Mouse (Mus musculus): Measurements from ENCODE around the gene Gabpb2. TPM values are rescaled to one million over a fixed set of nuclear protein-coding genes. Genes with fewer than 3 reads are reported as not detected.
"Not testable (repeated sequence)": the region's sequence is repeated elsewhere in the genome, so short reads cannot be mapped to it uniquely, and the experiment has no call there.

Gabpb2 gene
- total RNA-seq, 2 experiments from 2014 or later = 7.1 to 10.0 TPM

DNA sequence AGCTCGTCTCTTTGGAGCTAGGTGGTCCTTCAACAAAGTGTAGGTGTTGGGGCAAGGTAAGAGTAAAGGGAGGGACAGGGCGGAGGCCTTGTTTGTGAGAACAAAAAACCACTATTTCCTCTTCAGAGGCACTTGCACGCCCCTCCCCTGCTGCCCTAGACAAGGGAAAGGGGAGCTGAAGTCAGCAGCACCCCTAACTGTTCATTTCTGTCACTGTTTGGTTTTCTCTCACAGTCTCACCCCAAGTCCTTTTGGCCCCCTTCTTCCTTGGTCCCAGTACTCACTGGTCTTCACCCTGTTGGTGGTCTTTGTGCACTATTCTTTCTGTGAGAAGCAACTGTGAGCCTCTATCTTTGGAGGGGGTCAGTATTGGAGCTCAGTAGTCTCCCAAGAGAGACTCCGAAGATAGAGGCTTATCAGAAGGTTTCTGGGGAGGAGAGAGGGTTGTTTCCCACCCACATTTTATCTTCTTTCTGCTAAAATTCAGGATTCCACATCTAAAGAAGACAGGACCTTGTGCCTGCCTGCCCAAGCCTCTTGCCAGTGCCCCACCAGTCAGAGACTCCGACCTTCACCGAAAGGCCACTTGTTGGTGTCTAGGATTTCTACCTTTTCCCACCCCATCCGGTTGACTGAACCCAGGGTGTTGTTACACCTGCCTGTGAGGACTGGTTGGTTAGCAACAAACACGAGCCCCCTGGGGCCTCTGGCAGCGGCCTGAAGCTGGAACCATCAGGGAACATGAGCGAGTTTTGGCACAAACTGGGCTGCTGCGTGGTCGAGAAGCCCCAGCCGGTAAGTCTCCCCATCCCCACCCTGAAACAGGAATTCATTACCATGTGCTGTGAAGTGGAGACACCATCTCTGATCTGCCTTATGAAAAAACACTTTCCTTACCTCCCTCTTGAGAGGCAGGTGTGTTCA, 13.8 kb upstream of the Gabpb2 start, which contains the start of gene Mllt11:
Mllt11 (minus strand) TSS at position 874 of the 924 bp plus-strand sequence.
- DNase-seq (ENCODE audit: low spot score) = no peak

DNA sequence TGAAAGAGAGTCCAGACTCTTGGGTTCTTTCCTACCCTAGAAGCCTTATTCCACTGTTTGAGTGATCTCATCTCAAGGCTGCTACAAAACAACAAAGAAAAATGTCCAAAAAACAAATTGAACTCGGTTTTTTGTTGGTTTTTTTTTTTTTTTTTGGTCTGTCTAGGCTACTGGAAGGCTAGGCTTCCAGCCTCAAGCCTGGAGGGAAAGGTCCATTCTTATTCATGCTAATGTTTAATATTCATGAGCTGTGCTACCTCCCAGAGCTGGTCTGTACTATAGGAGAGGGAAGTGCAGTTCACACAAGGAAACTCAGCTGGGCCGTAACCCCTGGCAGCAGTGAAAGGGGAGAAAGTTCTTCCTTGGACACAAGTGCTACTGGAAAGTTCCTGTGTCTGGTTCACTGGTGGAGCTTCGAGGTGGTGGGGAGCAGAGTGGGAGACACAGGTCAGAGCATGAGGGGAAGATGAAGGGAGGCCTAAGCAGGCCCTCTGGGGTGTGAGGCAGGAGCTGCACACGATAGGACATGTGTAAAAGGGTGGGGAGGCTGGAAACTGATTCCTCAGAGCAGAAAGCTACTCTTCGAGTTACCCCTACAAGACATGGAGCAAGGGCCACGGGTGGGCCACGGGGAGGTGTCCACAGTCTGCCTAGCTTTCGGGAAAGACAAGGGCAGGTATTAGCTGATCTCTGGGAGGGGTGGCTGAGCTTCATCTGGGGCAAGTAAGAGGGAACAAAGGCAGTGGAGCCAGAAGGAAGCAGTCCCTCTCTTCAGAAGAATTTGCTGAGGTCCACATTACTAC, 13.0 kb upstream of the Gabpb2 start:
- peak; percentile 20 for DNase-seq (ENCODE audit: low spot score)

DNA sequence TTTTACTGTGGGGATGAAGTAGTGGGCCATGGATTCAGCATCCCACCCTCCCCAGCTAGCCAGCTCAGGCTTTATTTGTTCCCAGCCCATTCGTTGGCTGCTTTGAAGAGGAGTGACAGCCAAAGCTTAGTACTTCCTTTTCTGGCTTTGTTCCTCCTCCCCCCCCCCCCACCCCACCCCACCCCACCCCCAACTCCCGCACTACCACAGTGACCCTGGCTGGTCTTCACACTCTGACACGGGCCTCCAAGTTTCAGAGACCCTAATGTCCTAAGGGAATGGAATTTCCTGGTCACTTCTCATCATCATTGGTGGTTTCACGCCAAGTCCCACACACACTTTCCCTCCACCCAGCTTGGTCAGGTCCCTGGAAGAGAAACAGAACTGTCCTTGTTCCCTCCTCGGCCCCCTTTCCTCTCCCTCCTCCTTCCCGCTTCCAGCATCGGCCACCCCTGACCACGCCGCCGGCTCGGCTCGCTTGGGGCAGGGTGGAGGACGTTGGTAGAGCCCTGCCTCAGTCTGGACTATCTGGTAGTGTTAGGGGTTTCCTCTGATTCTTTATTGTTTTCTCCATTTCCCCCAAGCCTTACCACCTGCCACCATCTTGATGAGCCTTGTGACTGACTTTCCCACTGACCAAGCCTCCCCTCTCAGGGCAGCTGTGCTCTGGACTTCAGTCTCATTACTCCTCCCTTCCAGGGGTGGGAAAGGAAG, 12.2 kb upstream of the Gabpb2 start:
- peak; percentile 54 for DNase-seq (ENCODE audit: low spot score)

DNA sequence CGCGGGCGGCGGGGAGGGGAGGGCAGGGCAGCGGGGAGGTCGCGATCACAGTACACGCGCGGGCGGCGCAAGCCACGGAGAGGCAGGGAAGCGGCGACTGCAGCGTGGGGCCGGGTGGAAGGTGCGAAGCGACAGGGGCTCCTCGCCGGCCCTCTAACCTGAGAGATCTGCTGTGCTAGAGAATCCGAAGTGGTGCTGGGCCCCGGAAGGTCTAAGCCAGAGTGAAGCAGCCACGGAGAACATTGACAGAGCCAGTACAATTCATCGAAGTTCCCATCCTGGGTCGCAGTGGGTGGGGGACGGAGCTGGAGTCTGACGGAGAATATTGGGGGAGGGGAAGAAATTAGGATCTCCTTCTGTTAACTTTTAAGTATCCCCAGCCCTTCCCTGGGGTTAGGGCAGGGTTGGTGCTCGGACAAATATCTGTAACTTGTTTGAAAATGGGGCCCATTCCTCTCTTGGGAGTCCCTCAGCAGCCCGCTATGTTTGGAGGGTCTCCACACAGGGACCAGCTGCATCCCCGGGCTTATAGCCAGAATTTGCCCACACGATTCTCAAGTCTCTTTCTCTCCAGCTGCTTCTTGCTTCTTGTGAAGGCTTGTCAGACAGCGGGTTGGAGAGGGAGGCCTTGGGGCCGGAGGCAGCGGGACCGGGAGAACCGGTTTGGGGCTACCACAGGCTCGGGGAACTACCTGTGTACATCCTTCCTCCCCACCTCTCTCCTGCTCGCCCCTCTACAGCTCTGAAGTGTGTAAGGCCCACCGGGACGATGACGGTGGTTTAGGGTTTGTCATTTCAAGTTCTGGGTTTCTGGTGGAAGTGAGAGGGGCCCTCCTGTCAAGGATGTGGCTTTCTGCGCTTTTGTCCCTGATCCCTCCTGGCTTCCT, 11.4 kb upstream of the Gabpb2 start:
- DNase-seq (ENCODE audit: low spot score) = no peak

DNA sequence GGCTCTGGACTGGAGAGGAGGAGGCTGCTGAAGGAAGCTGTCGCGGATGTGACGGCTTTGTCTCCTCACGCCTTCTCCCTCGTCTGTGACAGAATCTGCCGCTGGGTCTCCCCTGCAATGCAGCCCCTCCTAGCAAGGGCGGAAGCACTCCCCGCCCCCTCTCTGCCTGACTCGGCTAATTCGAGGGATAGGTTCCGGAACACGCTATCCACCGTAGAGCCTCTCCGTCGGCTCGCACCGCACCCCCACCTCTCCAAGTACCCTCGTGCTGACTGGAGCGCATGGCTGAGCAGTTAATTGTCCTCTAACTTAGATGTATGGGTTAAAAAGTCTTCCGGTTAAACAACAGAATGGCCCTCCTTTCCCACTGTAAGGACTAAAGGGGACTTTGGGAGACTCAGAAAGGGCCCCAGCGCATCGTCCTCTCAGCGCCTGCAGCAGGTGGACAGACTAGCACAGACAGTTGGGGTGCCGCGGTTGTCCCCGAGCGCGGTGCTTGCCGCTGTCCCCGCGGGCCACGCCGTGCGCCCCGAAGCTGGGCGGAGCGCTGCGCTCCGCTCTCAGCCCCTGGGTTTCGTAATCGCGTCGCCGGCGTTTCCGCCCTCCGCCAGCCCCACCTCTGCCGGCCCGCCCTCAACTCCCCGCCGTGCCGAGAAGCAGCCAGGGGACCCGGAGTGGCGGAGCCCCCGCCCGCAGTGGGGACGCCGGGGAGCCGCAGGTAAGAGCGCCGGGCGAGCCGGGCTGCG, 10.6 kb upstream of the Gabpb2 start, which contains the start of gene Cdc42se1:
Cdc42se1 (plus strand) TSS at position 585 of the 746 bp plus-strand sequence.
- peak; percentile 85 for DNase-seq (ENCODE audit: low spot score)

DNA sequence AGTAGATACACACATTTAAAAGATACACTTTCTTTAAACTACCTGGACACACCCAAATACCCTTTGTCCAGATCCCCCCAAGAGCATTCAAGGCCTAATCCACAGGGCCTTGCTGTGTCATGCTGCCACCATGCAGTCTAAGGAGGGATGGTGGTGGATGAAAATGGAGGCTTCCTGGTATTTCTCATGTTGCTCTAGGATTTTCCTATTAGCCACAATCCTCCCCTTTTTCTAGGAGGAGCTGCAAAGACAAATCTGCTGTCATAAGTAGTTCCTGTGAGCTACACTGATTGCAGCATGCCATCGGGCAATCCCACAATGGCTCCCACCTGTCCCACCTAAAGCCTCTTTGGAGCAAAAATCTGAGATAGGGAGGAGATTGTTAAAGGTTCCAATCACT, 9.5 kb upstream of the Gabpb2 start:
- no peak for DNase-seq (ENCODE audit: low spot score)

DNA sequence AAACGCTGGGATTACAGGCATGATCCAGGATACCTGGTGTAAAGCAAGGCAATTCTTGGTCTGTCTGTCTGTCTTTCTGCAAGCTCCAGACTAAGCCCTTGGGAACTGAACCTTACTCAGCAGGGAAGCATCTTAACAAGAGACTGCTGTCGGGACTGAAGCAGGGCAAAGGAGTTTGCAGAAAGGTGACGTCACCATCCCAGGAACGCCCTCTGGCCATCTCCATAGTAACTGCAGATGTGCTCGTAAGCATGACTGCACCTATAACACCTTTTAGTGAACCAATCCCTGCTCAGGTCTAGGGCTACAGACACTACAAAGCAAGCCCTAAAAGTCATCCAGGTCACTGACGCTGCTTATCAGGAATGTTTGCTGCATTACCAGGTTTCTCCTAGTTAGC, 6.6 kb upstream of the Gabpb2 start:
- DNase-seq (ENCODE audit: low spot score) = peak; percentile 31

DNA sequence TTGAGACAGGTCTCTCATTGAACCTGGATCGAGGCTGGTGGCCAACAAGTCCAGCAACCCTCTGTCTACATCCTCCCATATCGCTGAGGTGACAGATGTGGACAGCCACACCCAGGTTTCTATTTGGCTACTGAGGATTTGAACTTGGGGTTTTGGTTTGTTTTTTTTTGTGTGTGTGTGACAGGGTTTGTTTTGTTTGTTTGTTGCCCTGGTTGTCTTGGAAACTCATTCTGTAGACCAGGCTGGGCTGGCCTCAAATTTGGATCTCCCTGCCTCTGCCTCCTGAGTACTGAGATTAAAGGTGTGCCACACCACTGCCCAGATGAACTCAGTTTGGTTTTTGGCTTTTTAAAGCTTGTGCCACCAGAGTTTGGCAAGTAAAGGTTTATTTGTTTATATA, 5.3 kb upstream of the Gabpb2 start:
- no peak for DNase-seq (ENCODE audit: low spot score)

DNA sequence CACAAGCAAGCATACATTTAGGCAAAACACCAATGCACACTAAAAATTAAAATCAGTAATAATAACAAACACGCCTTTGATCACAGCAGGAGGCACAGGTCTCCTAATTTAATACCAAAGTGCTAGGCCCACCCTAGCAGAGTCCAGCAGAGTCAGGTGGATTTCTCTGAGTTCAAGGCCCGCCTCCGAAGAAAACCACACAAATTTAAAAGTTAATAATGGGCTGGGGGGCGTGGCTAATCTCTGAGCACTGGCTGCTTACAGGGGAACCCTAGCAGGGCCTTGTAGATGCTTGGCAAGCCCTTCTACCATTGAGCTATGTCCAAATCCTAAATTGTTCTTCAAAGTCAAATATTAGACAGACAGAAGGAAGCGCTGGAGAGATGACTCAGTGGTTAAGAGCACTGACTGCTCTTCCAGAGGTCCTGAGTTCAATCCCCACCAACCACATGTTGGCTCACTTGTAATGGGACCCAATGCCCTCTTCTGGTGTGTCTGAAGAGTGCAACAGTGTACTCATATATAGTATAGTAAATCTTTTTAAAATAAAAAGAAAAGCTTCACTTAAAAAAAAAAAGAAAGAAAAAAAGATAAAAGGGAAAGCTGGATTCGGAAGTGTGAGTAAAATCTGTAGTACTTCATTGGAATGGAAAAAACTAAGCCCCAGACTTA, 886 bp upstream of the Gabpb2 start:
- no peak for DNase-seq (ENCODE audit: low spot score)

DNA sequence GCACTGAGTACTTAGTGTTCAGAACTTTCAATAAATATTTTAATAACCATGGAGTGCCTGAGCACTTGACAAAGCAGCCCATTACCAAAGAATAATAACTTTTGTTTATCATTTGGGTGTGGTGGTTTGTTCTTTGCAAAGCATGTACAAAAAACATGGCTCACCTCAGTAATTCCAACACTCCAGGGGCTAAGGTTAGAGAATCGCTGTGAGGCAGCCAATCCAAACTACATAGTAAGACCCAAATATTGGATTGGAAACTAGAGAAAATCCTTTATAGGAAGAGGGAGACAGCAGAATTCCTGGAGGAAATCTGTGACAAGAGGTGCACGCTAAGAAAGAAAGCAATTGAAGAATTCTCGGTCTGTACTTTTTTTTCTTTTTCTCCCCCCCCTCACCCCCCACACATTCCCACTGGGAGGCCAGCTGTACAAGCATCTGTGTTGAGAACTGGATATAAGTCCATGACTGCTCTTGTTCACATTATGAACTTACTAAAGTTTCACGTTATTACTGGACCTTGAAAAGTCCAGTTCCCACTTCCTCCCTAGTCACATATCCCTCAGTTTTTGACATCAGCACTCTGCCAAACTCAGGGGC, 961 bp downstream of the Gabpb2 start:
- no peak for DNase-seq (ENCODE audit: low spot score)

DNA sequence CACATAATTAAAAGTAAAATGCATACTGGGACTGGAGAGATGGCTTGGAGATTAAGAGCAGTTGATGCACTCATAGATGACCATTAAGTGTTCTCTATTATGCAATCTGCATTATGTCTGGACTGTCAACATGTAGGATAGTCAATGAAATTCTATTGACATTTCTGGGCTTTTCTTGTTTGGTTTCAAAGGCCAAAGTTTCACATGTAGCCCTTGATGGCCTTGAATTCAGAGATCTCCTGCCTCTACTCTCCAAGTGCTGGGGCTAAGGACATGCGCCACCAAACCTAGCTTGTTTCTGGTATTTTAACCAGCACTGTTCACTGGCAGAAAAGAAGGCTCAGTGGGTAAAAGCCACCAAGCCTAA, 4.1 kb downstream of the Gabpb2 start:
- no peak for DNase-seq (ENCODE audit: low spot score)

DNA sequence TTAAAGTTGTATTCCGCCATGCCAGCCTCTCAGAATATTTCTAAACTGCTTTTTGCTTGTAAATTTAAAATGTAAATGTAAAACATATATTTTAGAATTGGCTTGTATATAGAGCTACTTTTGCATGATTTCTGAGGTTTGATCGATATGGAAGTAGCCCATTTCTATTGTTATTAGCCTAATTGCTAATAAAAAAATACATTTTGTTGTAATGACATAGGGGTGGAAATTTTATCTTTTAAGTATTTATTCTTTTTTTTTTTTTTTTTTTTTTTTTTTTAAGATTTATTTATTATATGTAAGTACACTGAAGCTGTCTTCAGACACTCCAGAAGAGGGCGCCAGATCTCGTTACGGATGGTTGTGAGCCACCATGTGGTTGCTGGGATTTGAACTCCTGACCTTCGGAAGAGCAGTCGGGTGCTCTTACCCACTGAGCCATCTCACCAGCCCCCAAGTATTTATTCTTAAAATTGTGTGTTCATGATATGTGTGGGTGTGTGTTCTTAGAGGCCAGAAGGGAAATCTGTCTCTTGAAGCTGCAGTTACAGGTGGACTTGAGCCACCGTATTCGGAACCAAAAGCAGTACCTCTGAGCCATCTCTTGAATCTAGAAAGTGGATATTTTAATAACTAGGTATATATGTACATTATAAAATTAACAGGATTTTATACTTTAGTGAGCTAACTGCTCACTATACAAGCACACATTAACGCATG, 4.7 kb downstream of the Gabpb2 start:
- not testable (repeated sequence) for DNase-seq (ENCODE audit: low spot score)

DNA sequence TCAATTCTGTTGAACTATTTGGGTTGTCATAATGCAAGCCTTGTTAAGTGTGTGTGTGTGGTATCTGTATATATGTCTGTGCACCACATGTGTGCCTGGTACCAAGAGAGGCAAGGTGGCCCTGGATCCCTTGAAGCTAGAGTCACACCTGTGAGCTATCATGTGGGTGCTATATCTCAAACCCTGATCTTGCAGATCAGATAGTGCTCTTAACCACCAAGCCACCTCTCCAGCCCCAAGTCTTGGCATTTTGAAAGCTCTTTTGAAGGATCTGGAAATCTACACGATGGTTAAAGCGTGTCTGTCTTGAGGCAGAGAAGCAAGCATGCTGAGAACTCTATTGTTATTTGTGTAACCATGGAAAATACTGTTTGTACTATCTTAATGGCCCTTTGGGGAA, 7.1 kb downstream of the Gabpb2 start:
- DNase-seq (ENCODE audit: low spot score) = no peak

DNA sequence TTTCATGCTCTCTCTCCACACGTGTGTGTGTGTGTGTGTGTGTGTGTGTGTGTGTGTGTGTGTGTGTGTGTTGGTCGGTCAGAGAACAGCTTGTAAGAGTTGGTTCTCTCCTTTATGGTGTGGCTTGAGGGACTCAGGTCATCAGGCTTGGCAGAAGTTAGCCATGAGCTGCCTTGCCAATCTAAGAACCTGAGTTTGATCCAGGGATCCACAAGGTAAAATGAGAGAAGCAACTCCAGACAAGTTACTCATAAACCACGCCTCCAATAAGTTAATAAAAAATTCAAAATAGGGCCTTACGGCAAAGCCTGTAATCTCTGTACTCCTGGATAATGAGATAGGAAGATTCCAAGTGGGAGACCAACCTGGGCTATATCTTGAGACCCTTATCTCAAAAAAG, 9.4 kb downstream of the Gabpb2 start:
- no peak for DNase-seq (ENCODE audit: low spot score)

DNA sequence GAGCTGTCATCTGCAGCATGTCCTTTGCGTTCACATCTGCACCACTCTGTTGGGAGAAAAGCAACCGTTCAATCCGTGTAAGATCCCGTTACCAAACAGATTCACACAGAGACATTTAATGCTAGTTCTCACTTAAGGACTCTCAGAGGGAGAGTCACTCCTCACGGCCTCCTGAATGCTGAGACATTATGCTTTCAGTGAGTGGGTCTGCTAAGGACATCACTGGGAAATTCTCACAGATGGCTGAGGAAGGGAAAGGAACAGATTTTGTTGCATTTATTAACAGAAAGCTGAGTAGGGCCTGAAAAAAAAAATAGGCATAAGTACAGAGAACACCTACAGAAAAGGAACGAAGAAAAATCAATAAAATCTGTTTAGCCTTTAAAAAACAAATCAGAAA, 13.8 kb downstream of the Gabpb2 start:
- no peak for DNase-seq (ENCODE audit: low spot score)

DNA sequence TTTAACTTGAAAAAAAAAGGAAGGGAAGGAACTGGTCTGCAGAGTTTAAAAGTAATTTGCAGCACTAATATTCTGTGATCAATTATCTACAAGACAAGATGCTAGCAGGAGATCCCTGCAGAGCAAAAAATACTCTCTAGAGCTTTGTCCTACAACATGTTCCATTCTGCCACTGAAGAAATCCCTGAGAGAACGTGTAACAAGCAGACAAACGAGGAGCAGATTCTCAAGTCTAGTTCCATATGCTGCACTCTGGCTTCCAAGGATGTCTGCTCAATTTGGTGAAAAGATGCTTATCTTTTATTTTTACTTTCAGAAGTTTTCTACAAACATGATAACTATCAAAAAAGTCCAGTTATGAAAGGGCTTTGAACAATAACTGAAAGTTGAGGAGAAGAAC, 17.2 kb downstream of the Gabpb2 start:
- DNase-seq (ENCODE audit: low spot score) = no peak

DNA sequence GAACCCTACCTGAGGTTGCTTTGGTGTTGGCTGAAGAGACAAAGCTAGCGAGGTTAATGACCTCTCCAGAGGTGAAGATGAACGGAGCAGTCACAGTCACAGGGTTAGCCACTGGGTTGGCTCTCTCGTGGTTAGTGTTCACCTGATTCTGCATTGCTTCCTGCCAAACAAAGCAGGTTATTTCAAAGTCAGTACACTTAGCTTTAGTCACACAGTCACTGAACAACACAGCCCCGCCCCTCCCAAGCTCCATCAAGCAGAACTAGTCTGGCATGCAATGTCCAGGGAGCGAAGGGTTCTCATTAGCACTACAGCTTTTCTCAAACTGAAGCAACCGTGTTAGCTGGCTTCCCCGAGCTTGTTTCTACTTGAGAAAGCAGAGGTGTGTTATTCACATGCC, 17.6 kb downstream of the Gabpb2 start:
- no peak for DNase-seq (ENCODE audit: low spot score)

DNA sequence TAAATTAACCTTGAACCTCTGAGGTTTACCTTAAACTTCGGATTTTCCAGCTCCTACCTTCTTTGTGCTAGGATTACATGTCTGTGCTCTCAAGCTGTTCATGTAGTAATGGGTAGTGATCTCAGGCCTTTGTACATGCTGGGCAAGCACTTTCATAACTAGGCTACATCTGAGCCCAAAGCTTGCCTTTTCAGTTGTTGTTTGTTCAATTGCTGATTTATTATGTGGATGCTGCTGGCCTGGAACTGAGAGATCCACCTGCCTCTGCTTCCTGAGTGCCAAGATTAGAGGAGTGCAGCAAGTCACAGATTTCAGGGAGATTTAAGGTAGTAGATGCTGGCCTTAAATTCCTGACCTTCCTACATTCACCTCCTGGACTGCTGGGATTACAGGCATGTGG, 18.6 kb downstream of the Gabpb2 start:
- no peak for DNase-seq (ENCODE audit: low spot score)

Data from gastrocnemius, adult 18-20 months (tissue).